Mouse (Mus musculus) heart, postnatal 0 days (tissue): Measurements from ENCODE around the gene Ppp2r3a. TPM values are rescaled to one million over a fixed set of nuclear protein-coding genes. Genes with fewer than 3 reads are reported as not detected.

Experiments used
- ATAC-seq: fragments of 200-750 bp; cut with Nextera tagmentation; 2 replicates; pipeline ENCODE4 v1.8.0; 2017; ENCODE audit warnings: low read depth, moderate number of reproducible peaks, moderate library complexity; ENCODE audit not compliant: insufficient read depth
- DNase-seq: peaks from one replicate; pipeline ENCODE4 v3.0.0-alpha.2; 2016; ENCODE audit warnings: low spot score
- H3K27ac ChIP-seq: fragments of 300-500 bp; sonication (generic); 2 replicates; pipeline ENCODE4 v1.5.1; 2014; ENCODE audit warnings: low read depth, mild to moderate bottlenecking
- H3K27me3 ChIP-seq: fragments of 300-500 bp; sonication (generic); 2 replicates; pipeline ENCODE4 v1.6.1; 2014; ENCODE audit warnings: low read length, mixed read lengths; ENCODE audit not compliant: control insufficient read depth, insufficient read depth
- H3K36me3 ChIP-seq: fragments of 300-500 bp; sonication (generic); replicated peaks from 2 replicates; pipeline ENCODE4 v1.6.1; 2014; ENCODE audit warnings: low read length, mixed read lengths; ENCODE audit not compliant: control insufficient read depth, insufficient read depth
- H3K4me1 ChIP-seq: fragments of 300-500 bp; sonication (generic); 2 replicates; pipeline ENCODE4 v1.6.1; 2014; ENCODE audit warnings: antibody characterized with exemption; ENCODE audit not compliant: control insufficient read depth, insufficient read depth
- H3K4me2 ChIP-seq: fragments of 300-500 bp; sonication (generic); 2 replicates; pipeline ENCODE4 v1.6.1; 2014; ENCODE audit warnings: low read depth, mild to moderate bottlenecking, low read length, moderate library complexity
- H3K4me3 ChIP-seq: fragments of 300-500 bp; sonication (generic); 2 replicates; pipeline ENCODE4 v1.5.1; 2014; ENCODE audit warnings: low read depth, low read length
- H3K9ac ChIP-seq: fragments of 300-500 bp; sonication (generic); replicated peaks from 2 replicates; pipeline ENCODE4 v1.6.1; 2014; ENCODE audit warnings: low read depth, low read length, mixed read lengths
- H3K9me3 ChIP-seq: fragments of 300-500 bp; sonication (generic); replicated peaks from 2 replicates; pipeline ENCODE4 v1.6.1; 2016; ENCODE audit warnings: low read length; ENCODE audit not compliant: control insufficient read depth
- CTCF ChIP-seq: IDR thresholded peaks from 2 replicates; pipeline ENCODE4 v1.5.1; 2016; ENCODE audit warnings: antibody characterized with exemption, control low read depth, low read depth
- EP300 ChIP-seq: IDR thresholded peaks from 2 replicates; pipeline ENCODE4 v1.6.1; 2016; ENCODE audit warnings: antibody characterized with exemption, low read depth
- WGBS: fragments of 180-500 bp; shearing (Covaris S2); extraction: QIAGEN DNeasy Blood & Tissue Kit; methylation state at CpG from one replicate; pipeline ENCODE4 v1.1.7; 2014; 5-methylcytosine and 5-hydroxymethylcytosine counted together
- polyA plus RNA-seq: library from polyadenylated mRNA; unstranded; fragments of >200 nt; fragmentation: Nextera tagmentation; extraction: Ambion mirVana; gene quantifications from 2 replicates; pipeline ENCODE4 v1.2.1, GENCODE M21; 2015
- total RNA-seq: library from RNA; depleted of rRNA; stranded (reverse); fragments of >200 nt; gene quantifications from 2 replicates; pipeline ENCODE4 v1.2.3, GENCODE M21; 2014; ENCODE audit warnings: low replicate concordance

The Ppp2r3a gene
- total and polyA plus RNA-seq, 2 experiments from 2014 or later = 63.3 to 99.0 TPM

- no peak for ATAC-seq
- no peaks in the 10 kb centered on the region for H3K9me3 ChIP-seq
- H3K36me3 ChIP-seq = no peaks in the 10 kb centered on the region
- no peak overlapping the region for H3K4me2 ChIP-seq
- H3K27me3 ChIP-seq = no peaks in the 10 kb centered on the region
- H3K27ac ChIP-seq = peak overlapping the region; percentile 79; the same call in 1 of the 2 replicates
- no peak for TF ChIP-seq CTCF
- TF ChIP-seq EP300 = no peak
- H3K9ac ChIP-seq = no peak overlapping the region
- H3K4me3 ChIP-seq = no peak overlapping the region
- DNase-seq = no peak
- peaks cover 12% of the 10 kb centered on the region; the same call in 1 of the 2 replicates for H3K4me1 ChIP-seq
- 72% methylated on average over 3 of the region's 3 CpGs for WGBS
Observed at GRCm38 (mm10) chr9:101262815-101263214, 11.2 kb upstream of the Ppp2r3a start.

GRCm38 (mm10) chr9:101261989-101262571 lies 10.5 kb upstream of the Ppp2r3a start:
- Histone ChIP-seq H3K36me3 (no peaks in the 10 kb centered on the region), H3K27ac (peak overlapping the region; percentile 79), H3K9ac (0 out of 2 replicates have a peak overlapping the region, but pooled peaks have one; percentile 2), H3K4me1 (peaks cover 12% of the 10 kb centered on the region; the same call in 1 of the 2 replicates), H3K27me3 (no peaks in the 10 kb centered on the region), H3K4me2 (peak overlapping the region; percentile 46), H3K9me3 (no peaks in the 10 kb centered on the region), H3K4me3 (peak overlapping the region; percentile 23)
- DNase-seq (peak; percentile 78), ATAC-seq (peak; percentile 81)
- TF ChIP-seq CTCF (no peak), EP300 (no peak)
- WGBS = 13% methylated on average over 11 of the region's 11 CpGs

GRCm38 (mm10) chr9:101261443-101261842 lies 9.8 kb upstream of the Ppp2r3a start:
- Histone ChIP-seq H3K27me3 (no peaks in the 10 kb centered on the region), H3K4me1 (peaks cover 12% of the 10 kb centered on the region; the same call in 1 of the 2 replicates), H3K9me3 (no peaks in the 10 kb centered on the region), H3K4me2 (peak overlapping the region; percentile 46; the same call in 1 of the 2 replicates), H3K36me3 (no peaks in the 10 kb centered on the region), H3K4me3 (no peak overlapping the region), H3K27ac (peak overlapping the region; percentile 79), H3K9ac (no peak overlapping the region)
- DNase-seq (no peak), ATAC-seq (no peak; the same call in 1 of the 2 replicates)
- no peak for TF ChIP-seq EP300
- no peak for TF ChIP-seq CTCF
- WGBS = 63% methylated on average over 4 of the region's 4 CpGs

GRCm38 (mm10) chr9:101253136-101253535 lies 1.5 kb upstream of the Ppp2r3a start:
- TF ChIP-seq CTCF (no peak), EP300 (no peak)
- Histone ChIP-seq H3K4me1 (peaks cover 14% of the 10 kb centered on the region; the same call in 1 of the 2 replicates), H3K36me3 (no peaks in the 10 kb centered on the region), H3K27ac (no peak overlapping the region), H3K9me3 (no peaks in the 10 kb centered on the region), H3K4me2 (no peak overlapping the region), H3K27me3 (no peaks in the 10 kb centered on the region), H3K9ac (no peak overlapping the region), H3K4me3 (no peak overlapping the region)
- 63% methylated on average over 3 of the region's 3 CpGs for WGBS
- no peak for ATAC-seq
- DNase-seq = no peak

GRCm38 (mm10) chr9:101252541-101252940 lies 946 bp upstream of the Ppp2r3a start:
- Histone ChIP-seq H3K4me1 (peaks cover 14% of the 10 kb centered on the region; the same call in 1 of the 2 replicates), H3K9me3 (no peaks in the 10 kb centered on the region), H3K27ac (no peak overlapping the region), H3K27me3 (no peaks in the 10 kb centered on the region), H3K4me2 (no peak overlapping the region), H3K9ac (no peak overlapping the region), H3K36me3 (no peaks in the 10 kb centered on the region), H3K4me3 (no peak overlapping the region)
- 20% methylated on average over 4 of the region's 4 CpGs for WGBS
- DNase-seq (no peak), ATAC-seq (no peak)
- TF ChIP-seq EP300 (no peak), CTCF (no peak)
